Mouse (Mus musculus) layer of hippocampus, adult 11-12 months (tissue): Measurements from ENCODE around the gene Cwc25.

Experiments
- DNase-seq: peaks from one replicate; pipeline ENCODE4 v3.0.0; 2022; ENCODE audit warnings: low spot score

The Cwc25 gene

GRCm38 (mm10) chr11:97698741-97699611 is 67.4 kb downstream of the Cwc25 start:
- peak; percentile 53 for DNase-seq

GRCm38 (mm10) chr11:97697891-97698529 is 68.3 kb downstream of the Cwc25 start:
- no peak for DNase-seq

DNA sequence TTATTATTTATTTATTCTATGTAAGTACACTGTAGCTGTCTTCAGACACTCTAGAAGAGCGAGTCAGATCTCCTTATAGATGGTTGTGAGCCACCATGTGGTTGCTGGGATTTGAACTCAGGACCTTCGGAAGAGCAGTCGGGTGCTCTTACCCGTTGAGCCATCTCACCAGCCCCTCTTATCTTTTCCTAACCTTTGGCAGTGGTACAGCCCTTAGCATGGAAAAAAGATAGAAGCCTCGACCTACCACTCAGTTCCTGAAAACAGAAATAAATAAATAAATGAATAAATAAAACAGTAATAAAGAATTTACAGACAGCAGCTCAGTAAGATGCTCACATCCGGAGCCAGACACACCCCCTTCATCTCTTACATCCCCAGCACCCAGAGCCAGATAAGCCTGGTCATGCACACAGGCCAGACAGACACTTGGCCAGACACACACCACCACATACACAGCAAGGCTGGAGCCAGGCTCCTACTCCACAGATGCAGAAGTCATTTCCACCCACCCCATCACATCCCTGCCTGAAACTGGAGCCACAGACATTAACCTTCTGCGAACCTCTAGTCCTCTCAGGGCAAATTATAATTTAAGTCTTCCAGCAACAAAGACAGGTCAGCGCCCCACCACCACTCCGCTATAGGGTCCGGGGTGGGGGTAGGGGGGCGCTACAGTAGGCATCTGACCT is 69.0 kb downstream of the Cwc25 start:
- no peak for DNase-seq

DNA sequence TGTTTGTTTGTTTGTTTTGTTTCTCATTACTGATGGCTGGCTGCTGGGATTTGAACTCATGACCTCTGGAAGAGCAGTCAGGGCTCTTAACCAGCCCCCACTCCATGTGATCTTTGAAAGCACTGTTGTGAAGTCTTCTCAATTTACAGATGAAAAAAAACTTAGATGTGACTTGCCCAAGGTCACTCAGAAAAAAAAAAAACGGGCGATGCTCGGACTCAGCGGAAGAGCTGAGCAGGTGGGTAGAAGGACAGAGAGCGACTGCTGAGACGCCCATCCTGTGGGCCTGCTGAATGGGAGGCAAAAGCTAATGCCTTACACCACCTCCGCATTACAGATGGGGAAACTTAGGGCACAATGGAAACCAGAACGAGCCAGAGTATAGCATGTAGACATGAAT is 69.7 kb downstream of the Cwc25 start:
- DNase-seq: no peak

- no peak for DNase-seq
Observed at GRCm38 (mm10) chr11:97695712-97696401, 70.5 kb downstream of the Cwc25 start.
